Mouse (Mus musculus) C2C12 (cell line): Measurements from ENCODE around the gene Lypla2. TPM values are rescaled to one million over a fixed set of nuclear protein-coding genes. Genes with fewer than 3 reads are reported as not detected.

Experiments
- H3K27me3 ChIP-seq: one replicate; pipeline ENCODE4 v1.6.1; 2011; ENCODE audit not compliant: control insufficient read depth, insufficient read depth, insufficient read length
- H3K36me3 ChIP-seq: one replicate; pipeline ENCODE4 v1.6.1; 2011; ENCODE audit not compliant: control insufficient read depth, insufficient read depth
- H3K4me3 ChIP-seq: one replicate; pipeline ENCODE4 v1.5.1; 2011; ENCODE audit warnings: mild to moderate bottlenecking, control low read depth; ENCODE audit not compliant: poor library complexity, insufficient read depth, severe bottlenecking
- H3K79me2 ChIP-seq: one replicate; pipeline ENCODE4 v1.6.1; 2011; ENCODE audit not compliant: control insufficient read depth, insufficient read depth
- H3K79me3 ChIP-seq: one replicate; pipeline ENCODE4 v1.6.1; 2011; ENCODE audit warnings: low read depth, control low read depth
- H3ac ChIP-seq: one replicate; pipeline ENCODE3; 2011; ENCODE audit warnings: low read depth; ENCODE audit not compliant: control insufficient read depth, insufficient read length
- CEBPB ChIP-seq: IDR thresholded peaks from one replicate; pipeline ENCODE4 v1.6.1; 2011; ENCODE audit warnings: low read depth, mild to moderate bottlenecking, control low read depth, moderate library complexity
- CTCF ChIP-seq: IDR thresholded peaks from one replicate; pipeline ENCODE4 v1.5.1; 2011; ENCODE audit not compliant: control insufficient read depth, insufficient read depth, insufficient read length
- FOSL1 ChIP-seq: IDR thresholded peaks from one replicate; pipeline ENCODE4 v1.8.0; 2011; ENCODE audit warnings: mild to moderate bottlenecking, low read length; ENCODE audit not compliant: poor library complexity, insufficient read depth, severe bottlenecking
- MAX ChIP-seq: IDR thresholded peaks from one replicate; pipeline ENCODE4 v1.6.1; 2011; ENCODE audit warnings: mild to moderate bottlenecking, control low read depth
- MYOD1 ChIP-seq: IDR thresholded peaks from one replicate; pipeline ENCODE4 v1.6.1; 2011; ENCODE audit warnings: low read depth; ENCODE audit not compliant: control insufficient read depth, insufficient read length
- MYOG ChIP-seq: IDR thresholded peaks from one replicate; pipeline ENCODE4 v1.6.1; 2011; ENCODE audit not compliant: control insufficient read depth, insufficient read length; ENCODE audit errors: extremely low read depth
- USF1 ChIP-seq: IDR thresholded peaks from one replicate; pipeline ENCODE4 v1.6.1; 2011; ENCODE audit warnings: low read depth, mild to moderate bottlenecking, control low read depth, moderate library complexity
- polyA plus RNA-seq: library from polyadenylated mRNA; unstranded; fragments of >200 nt; fragmentation: generic; extraction: Trizol; gene quantifications from one replicate; pipeline ENCODE4 v1.2.1, GENCODE M21; 2012; ENCODE audit warnings: missing spikeins

Gene Lypla2
- polyA plus RNA-seq, 1 experiment = 70.1 TPM

DNA sequence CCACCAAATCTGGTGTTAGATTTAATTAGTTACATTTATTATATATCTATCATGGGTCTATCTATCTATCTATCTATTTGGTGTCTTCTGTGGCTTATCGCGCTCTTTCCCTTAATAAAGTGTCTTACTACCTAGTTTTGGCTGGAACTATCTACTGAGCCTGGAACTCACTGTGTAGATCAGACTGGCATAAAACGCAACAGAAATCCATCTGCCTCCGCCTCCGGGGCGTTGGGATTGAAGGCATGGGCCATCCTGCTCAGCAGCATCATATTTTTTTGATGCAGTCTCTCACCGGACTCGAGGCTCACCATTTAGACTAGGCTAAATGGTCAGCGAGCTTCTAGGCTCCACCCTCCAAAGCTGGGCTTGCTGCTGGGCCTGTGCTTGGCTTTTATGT, 15.3 kb upstream of the Lypla2 start:
- peaks cover 13% of the 10 kb centered on the region for H3K79me3 ChIP-seq
- H3K27me3 ChIP-seq = no peaks in the 10 kb centered on the region
- H3ac ChIP-seq = peak overlapping the region; percentile 24
- H3K79me2 ChIP-seq = peaks cover 20% of the 10 kb centered on the region
- peaks cover 21% of the 10 kb centered on the region for H3K36me3 ChIP-seq
- H3K4me3 ChIP-seq = no peak overlapping the region
- no peak for TF ChIP-seq USF1
- no peak for TF ChIP-seq FOSL1
- TF ChIP-seq MYOD1 = no peak
- no peak for TF ChIP-seq MAX
- no peak for TF ChIP-seq CEBPB
- no peak for TF ChIP-seq CTCF
- TF ChIP-seq MYOG = no peak

- H3K4me3 ChIP-seq = peak within 1 kb of the TSS; percentile 76
- peaks cover 20% of the 10 kb centered on the region for H3K79me2 ChIP-seq
- TF ChIP-seq MYOG = no peak
- no peak for TF ChIP-seq CEBPB
- TF ChIP-seq MAX = no peak
- TF ChIP-seq CTCF = no peak
- no peak for TF ChIP-seq USF1
- TF ChIP-seq FOSL1 = no peak
- TF ChIP-seq MYOD1 = no peak
- H3K79me3 ChIP-seq = peaks cover 13% of the 10 kb centered on the region
- peak within 1 kb of the TSS; percentile 94 for H3ac ChIP-seq
- no peaks in the 10 kb centered on the region for H3K27me3 ChIP-seq
- peaks cover 21% of the 10 kb centered on the region for H3K36me3 ChIP-seq
Measured at GRCm38 (mm10) chr4:135986943-135987710, 14.7 kb upstream of the Lypla2 start, which contains the start of gene Pithd1. Gene Pithd1 (minus strand): TSS chr4:135987264.

- peaks cover 20% of the 10 kb centered on the region for H3K79me2 ChIP-seq
- peaks cover 13% of the 10 kb centered on the region for H3K79me3 ChIP-seq
- H3K4me3 ChIP-seq = peak overlapping the region; percentile 76
- peaks cover 21% of the 10 kb centered on the region for H3K36me3 ChIP-seq
- H3ac ChIP-seq = peak overlapping the region; percentile 94
- no peaks in the 10 kb centered on the region for H3K27me3 ChIP-seq
- TF ChIP-seq CEBPB (no peak), FOSL1 (no peak), MYOG (no peak), USF1 (no peak), MYOD1 (no peak), MAX (no peak), CTCF (no peak)
Measured at GRCm38 (mm10) chr4:135986301-135986942, 14.0 kb upstream of the Lypla2 start.

DNA sequence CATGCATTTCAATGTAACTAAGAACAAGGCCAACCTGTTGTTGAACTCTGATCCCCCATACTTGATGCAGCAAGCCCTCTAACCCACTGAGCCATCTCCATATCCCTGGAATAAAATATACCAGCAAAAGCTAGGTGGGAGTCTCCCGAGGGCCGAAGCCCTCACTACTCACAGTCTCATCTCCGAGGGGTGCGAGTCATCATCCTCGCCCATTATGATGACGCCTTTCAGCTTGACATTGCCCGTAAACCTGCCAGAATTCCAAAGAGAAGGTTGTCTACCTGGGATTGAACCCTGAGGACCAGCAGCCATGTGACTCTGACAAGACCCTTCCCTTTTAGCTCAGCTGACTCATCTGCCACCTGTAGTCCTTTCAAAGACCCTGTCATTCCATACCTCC, 13.3 kb upstream of the Lypla2 start:
- peak overlapping the region; percentile 76 for H3K4me3 ChIP-seq
- H3K27me3 ChIP-seq = no peaks in the 10 kb centered on the region
- TF ChIP-seq CTCF = no peak
- no peak for TF ChIP-seq MYOG
- no peak for TF ChIP-seq CEBPB
- TF ChIP-seq FOSL1 = no peak
- TF ChIP-seq MAX = no peak
- TF ChIP-seq MYOD1 = no peak
- no peak for TF ChIP-seq USF1
- H3K36me3 ChIP-seq = peaks cover 21% of the 10 kb centered on the region
- H3ac ChIP-seq = no peak overlapping the region
- H3K79me3 ChIP-seq = peaks cover 13% of the 10 kb centered on the region
- H3K79me2 ChIP-seq = peaks cover 20% of the 10 kb centered on the region

DNA sequence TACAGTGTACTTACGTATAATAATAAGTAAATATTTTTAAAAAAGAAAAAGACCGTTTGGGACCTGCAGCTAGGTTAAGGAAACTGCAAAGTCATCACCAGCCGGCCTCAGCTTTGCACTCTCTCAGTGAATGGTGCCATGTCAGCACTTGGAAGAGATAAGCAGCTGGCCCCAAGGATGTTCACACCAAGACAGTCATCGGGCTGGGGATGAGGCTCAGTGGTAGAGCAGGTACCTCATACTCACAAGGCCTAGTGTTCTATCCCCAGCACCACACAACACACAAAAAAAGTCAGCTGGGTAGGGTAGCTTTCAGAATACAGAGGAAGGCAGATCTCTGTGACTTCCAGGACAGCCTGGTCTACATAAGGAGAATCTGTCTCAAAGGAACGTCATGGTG, 12.8 kb upstream of the Lypla2 start:
- Histone ChIP-seq H3ac (no peak overlapping the region), H3K79me3 (peaks cover 13% of the 10 kb centered on the region), H3K36me3 (peaks cover 21% of the 10 kb centered on the region), H3K79me2 (peaks cover 20% of the 10 kb centered on the region), H3K27me3 (no peaks in the 10 kb centered on the region), H3K4me3 (no peak overlapping the region)
- no peak for TF ChIP-seq USF1
- no peak for TF ChIP-seq MYOG
- no peak for TF ChIP-seq MAX
- TF ChIP-seq FOSL1 = no peak
- no peak for TF ChIP-seq CEBPB
- TF ChIP-seq MYOD1 = no peak
- TF ChIP-seq CTCF = no peak
